Mouse (Mus musculus) heart, adult 11 months (tissue): ENCODE measurements at regions not wholly inside any gene's neighbourhood (a gene's known extent, or its start where the extent isn't known, plus 50 kb on each side); places are given as distances from the start of the nearest gene placed in this dataset.

ENCODE experiments used
- DNase-seq: peaks from one replicate; pipeline ENCODE4 v3.0.0; 2022

DNA sequence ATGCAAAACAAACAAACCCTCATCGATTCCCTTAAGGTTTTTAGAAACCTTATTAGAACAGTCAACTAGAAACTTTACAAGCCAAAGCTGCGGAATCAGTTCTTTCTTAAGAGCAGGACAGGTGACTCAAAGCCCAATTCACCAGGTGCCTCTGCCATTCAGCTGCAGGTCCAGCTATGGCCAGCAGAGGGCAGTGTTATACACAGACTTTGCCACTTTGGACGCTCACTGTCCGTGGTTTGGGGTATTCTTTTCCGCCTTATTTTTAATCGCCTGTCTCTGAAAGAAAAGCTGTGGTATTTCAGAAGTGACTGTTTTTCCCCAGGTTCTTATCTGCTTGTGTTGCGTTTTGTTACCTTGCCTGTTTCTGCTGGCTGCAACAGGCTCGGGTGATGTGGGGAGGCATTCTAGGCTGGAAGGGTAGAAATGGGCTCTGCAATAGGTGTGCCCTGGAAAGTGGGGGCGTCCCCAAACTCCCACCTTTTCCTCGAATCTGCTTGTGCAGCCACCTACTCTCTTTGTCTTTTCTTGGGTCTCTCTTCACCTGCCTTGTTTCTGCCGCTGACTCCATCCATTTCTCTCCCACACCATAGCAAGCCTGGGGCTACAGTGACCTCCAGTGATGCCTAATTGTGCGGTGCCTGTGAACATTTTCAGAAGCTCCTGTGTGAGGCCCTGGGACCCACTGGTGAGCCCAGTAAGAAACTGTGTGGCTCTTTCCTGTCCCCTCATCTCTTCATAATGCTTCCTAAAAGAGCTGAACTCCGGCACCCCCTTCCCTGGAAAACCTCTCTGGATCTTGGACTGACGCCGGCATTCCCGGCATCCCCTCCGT lies 142.4 kb downstream of the Mtx3 start:
- peak; percentile 94 for DNase-seq

- DNase-seq = no peak
Observed at GRCm38 (mm10) chr13:92987691-92988090, 143.1 kb downstream of the Mtx3 start.

- DNase-seq = peak; percentile 80
Observed at GRCm38 (mm10) chr13:92988600-92988999, 144.0 kb downstream of the Mtx3 start.

- peak; percentile 76 for DNase-seq
Observed at GRCm38 (mm10) chr13:92990316-92991206, 146.0 kb downstream of the Mtx3 start.
